Mouse (Mus musculus) forebrain, embryonic 11.5 days (tissue): ENCODE results near the gene Iqschfp. TPM values are rescaled to one million over a fixed set of nuclear protein-coding genes. Genes with fewer than 3 reads are reported as not detected.

Source experiments
- ATAC-seq: fragments of 200-750 bp; cut with Nextera tagmentation; replicated peaks from 2 replicates; pipeline ENCODE4 v1.8.0; 2017; ENCODE audit warnings: moderate TSS enrichment; ENCODE audit not compliant: low FRiP score
- DNase-seq: peaks from one replicate; pipeline ENCODE4 v3.0.0-alpha.2; 2017; ENCODE audit warnings: low spot score
- H3K27ac ChIP-seq: fragments of 300-500 bp; sonication (generic); 2 replicates; pipeline ENCODE4 v1.5.1; 2014; ENCODE audit warnings: low read depth, low read length
- H3K27me3 ChIP-seq: fragments of 300-500 bp; sonication (generic); 2 replicates; pipeline ENCODE4 v1.6.1; 2014; ENCODE audit warnings: mild to moderate bottlenecking, low read length, mixed read lengths; ENCODE audit not compliant: control insufficient read depth, insufficient read depth
- H3K36me3 ChIP-seq: fragments of 300-500 bp; sonication (generic); 2 replicates; pipeline ENCODE4 v1.6.1; 2014; ENCODE audit warnings: mild to moderate bottlenecking, low read length, moderate library complexity, mixed read lengths; ENCODE audit not compliant: control insufficient read depth, insufficient read depth
- H3K4me1 ChIP-seq: fragments of 300-500 bp; sonication (generic); replicated peaks from 2 replicates; pipeline ENCODE4 v1.6.1; 2014; ENCODE audit warnings: low read length, mixed read lengths; ENCODE audit not compliant: control insufficient read depth, insufficient read depth
- H3K4me2 ChIP-seq: fragments of 300-500 bp; sonication (generic); 2 replicates; pipeline ENCODE4 v1.6.1; 2014; ENCODE audit warnings: low read depth, mild to moderate bottlenecking, low read length, moderate library complexity, mixed read lengths; ENCODE audit not compliant: severe bottlenecking
- H3K4me3 ChIP-seq: fragments of 300-500 bp; sonication (generic); 2 replicates; pipeline ENCODE4 v1.5.1; 2014; ENCODE audit warnings: low read depth, low read length
- H3K9ac ChIP-seq: fragments of 300-500 bp; sonication (generic); 2 replicates; pipeline ENCODE4 v1.6.1; 2014; ENCODE audit warnings: low read length
- H3K9me3 ChIP-seq: fragments of 300-500 bp; sonication (generic); 2 replicates; pipeline ENCODE4 v1.6.1; 2016; ENCODE audit warnings: low read length, mixed read lengths; ENCODE audit not compliant: control insufficient read depth
- WGBS: fragments of 180-500 bp; shearing (Covaris S2); extraction: QIAGEN DNeasy Blood & Tissue Kit; methylation state at CpG from one replicate; pipeline ENCODE4 v1.1.7; 2014; 5-methylcytosine and 5-hydroxymethylcytosine counted together
- polyA plus RNA-seq: library from polyadenylated mRNA; unstranded; fragments of >200 nt; fragmentation: Nextera tagmentation; extraction: Ambion mirVana; gene quantifications from 2 replicates; pipeline ENCODE4 v1.2.1, GENCODE M21; 2014

The Iqschfp gene
- polyA plus RNA-seq, 1 experiment from 2014 or later, result 1.3 TPM

GRCm38 (mm10) chr3:68121338-68121737, 229.3 kb downstream of the Iqschfp start:
- Histone ChIP-seq H3K9ac (no peak overlapping the region), H3K36me3 (no peaks in the 10 kb centered on the region), H3K4me3 (no peak overlapping the region), H3K4me2 (no peak overlapping the region), H3K27me3 (no peaks in the 10 kb centered on the region), H3K27ac (no peak overlapping the region), H3K9me3 (no peaks in the 10 kb centered on the region), H3K4me1 (no peaks in the 10 kb centered on the region)
- ATAC-seq (no peak), DNase-seq (no peak)
- WGBS, result 75% methylated on average over 5 of the region's 5 CpGs

- H3K9ac ChIP-seq, result no peak overlapping the region
- WGBS, result 78% methylated on average over 6 of the region's 6 CpGs
- DNase-seq (no peak), ATAC-seq (no peak)
- no peak overlapping the region for H3K4me3 ChIP-seq
- no peak overlapping the region for H3K27ac ChIP-seq
- H3K4me1 ChIP-seq, result no peaks in the 10 kb centered on the region
- H3K36me3 ChIP-seq, result no peaks in the 10 kb centered on the region
- H3K4me2 ChIP-seq, result no peak overlapping the region
- H3K27me3 ChIP-seq, result no peaks in the 10 kb centered on the region
- H3K9me3 ChIP-seq, result no peaks in the 10 kb centered on the region
Observed at GRCm38 (mm10) chr3:68126284-68126856, 234.3 kb downstream of the Iqschfp start.

DNA sequence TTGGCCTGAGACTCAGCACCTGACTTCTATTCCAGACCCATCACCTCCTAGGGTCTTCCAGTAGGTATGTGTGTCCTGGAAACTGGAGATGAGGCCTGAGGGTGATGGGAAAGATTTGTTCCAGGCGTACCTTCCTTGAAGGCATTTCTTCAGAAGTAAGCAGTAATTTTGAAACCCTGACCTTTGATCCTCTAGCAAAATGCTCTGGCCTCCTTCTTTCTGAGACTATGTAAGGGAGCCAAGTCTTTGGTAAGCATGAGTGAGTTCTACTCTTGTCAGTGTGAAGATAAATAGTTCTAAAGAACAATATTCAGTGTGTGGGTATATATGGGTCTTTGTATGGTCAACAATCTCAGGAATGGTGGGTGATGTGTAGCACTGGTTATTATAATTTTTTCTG, 238.4 kb downstream of the Iqschfp start:
- H3K27me3 ChIP-seq, result no peaks in the 10 kb centered on the region
- WGBS, result 82% methylated on average over 1 of the region's 1 CpGs
- ATAC-seq (no peak), DNase-seq (no peak)
- H3K4me1 ChIP-seq, result no peaks in the 10 kb centered on the region
- H3K9me3 ChIP-seq, result no peaks in the 10 kb centered on the region
- no peak overlapping the region for H3K27ac ChIP-seq
- no peak overlapping the region for H3K4me3 ChIP-seq
- H3K4me2 ChIP-seq, result no peak overlapping the region
- no peak overlapping the region for H3K9ac ChIP-seq
- no peaks in the 10 kb centered on the region for H3K36me3 ChIP-seq

GRCm38 (mm10) chr3:68138833-68139627, 247.0 kb downstream of the Iqschfp start:
- 32% methylated on average over 5 of the region's 5 CpGs for WGBS
- H3K9me3 ChIP-seq, result no peaks in the 10 kb centered on the region

DNA sequence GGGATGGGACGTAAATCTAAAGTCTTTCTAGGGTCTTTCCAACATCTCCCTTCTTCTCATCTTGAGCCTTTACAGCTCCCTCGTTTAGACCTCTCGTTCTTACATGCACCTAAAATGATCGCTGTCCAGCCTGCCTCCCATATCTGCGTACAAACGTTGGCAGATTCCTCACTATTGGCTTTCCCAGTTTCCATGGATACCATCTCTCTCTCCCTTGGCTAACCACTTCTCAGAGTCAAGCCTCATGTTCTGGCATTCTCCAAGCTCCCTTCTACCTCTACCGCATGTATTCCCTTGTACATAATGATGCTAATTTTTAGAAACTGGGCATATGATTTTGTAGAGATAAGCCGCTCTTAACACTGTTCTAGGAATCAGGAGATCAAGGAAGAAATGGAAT, 258.7 kb downstream of the Iqschfp start:
- no peak for ATAC-seq

More at GRCm38 (mm10) chr3:68138833-68139627, 247.0 kb downstream of the Iqschfp start:
- no peak overlapping the region for H3K9ac ChIP-seq
- H3K4me1 ChIP-seq, result no peaks in the 10 kb centered on the region
- H3K36me3 ChIP-seq, result no peaks in the 10 kb centered on the region
- no peak overlapping the region for H3K4me3 ChIP-seq
- ATAC-seq (peak; percentile 89), DNase-seq (peak; percentile 51)
- 0 out of 2 replicates have a peak overlapping the region, but pooled peaks have one; percentile 34 for H3K27ac ChIP-seq
- H3K4me2 ChIP-seq, result no peak overlapping the region
- H3K27me3 ChIP-seq, result no peaks in the 10 kb centered on the region

GRCm38 (mm10) chr3:68160175-68160574, 268.1 kb downstream of the Iqschfp start:
- Histone ChIP-seq H3K4me2 (no peak overlapping the region), H3K36me3 (no peaks in the 10 kb centered on the region), H3K27ac (no peak overlapping the region), H3K9me3 (no peaks in the 10 kb centered on the region), H3K4me1 (no peaks in the 10 kb centered on the region), H3K9ac (no peak overlapping the region), H3K27me3 (no peaks in the 10 kb centered on the region), H3K4me3 (no peak overlapping the region)
- WGBS, result 87% methylated on average over 1 of the region's 1 CpGs
- ATAC-seq (no peak), DNase-seq (no peak)

More for the DNA sequence above, 258.7 kb downstream of the Iqschfp start:
- Histone ChIP-seq H3K9ac (no peak overlapping the region), H3K36me3 (no peaks in the 10 kb centered on the region), H3K4me2 (no peak overlapping the region), H3K4me1 (no peaks in the 10 kb centered on the region), H3K9me3 (no peaks in the 10 kb centered on the region), H3K27ac (no peak overlapping the region), H3K27me3 (no peaks in the 10 kb centered on the region), H3K4me3 (no peak overlapping the region)
- WGBS, result 86% methylated on average over 8 of the region's 8 CpGs
- no peak for DNase-seq

- no peak overlapping the region for H3K4me3 ChIP-seq
- WGBS, result 81% methylated on average over 3 of the region's 3 CpGs
- DNase-seq, result no peak
- H3K4me2 ChIP-seq, result no peak overlapping the region
- H3K27me3 ChIP-seq, result no peaks in the 10 kb centered on the region
- H3K27ac ChIP-seq, result no peak overlapping the region
- no peaks in the 10 kb centered on the region for H3K4me1 ChIP-seq
- no peaks in the 10 kb centered on the region for H3K9me3 ChIP-seq
- no peaks in the 10 kb centered on the region for H3K36me3 ChIP-seq
- H3K9ac ChIP-seq, result no peak overlapping the region
- ATAC-seq, result no peak
Observed at GRCm38 (mm10) chr3:68160760-68161159, 268.7 kb downstream of the Iqschfp start.

- ATAC-seq (no peak), DNase-seq (no peak)
- no peak overlapping the region for H3K27ac ChIP-seq
- no peak overlapping the region for H3K9ac ChIP-seq
- no peaks in the 10 kb centered on the region for H3K27me3 ChIP-seq
- H3K9me3 ChIP-seq, result no peaks in the 10 kb centered on the region
- no peaks in the 10 kb centered on the region for H3K36me3 ChIP-seq
- H3K4me2 ChIP-seq, result no peak overlapping the region
- H3K4me1 ChIP-seq, result no peaks in the 10 kb centered on the region
- H3K4me3 ChIP-seq, result no peak overlapping the region
- WGBS, result 63% methylated on average over 1 of the region's 1 CpGs
Observed at GRCm38 (mm10) chr3:68178248-68178647, 286.2 kb downstream of the Iqschfp start.

DNA sequence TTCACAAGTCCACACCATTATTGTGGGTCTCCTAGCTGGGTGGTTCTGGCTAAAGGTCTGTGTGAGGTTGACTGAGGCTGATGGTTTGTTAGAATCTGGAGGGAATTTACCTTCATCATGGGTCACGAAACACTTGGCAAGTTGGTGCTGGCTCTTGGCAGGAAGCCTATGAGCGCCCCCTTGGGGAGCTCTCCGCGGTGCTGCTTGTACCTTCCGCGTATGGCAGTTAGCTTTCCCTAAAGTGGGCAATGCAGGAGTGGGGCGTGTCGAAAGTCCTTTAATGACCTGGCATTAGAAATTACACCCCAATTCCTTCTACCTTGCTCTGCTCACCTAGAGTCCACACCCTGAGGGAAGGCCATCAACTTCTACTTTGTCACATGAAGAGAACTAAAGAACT, 295.4 kb downstream of the Iqschfp start:
- WGBS, result 65% methylated on average over 8 of the region's 8 CpGs
- H3K4me2 ChIP-seq, result no peak overlapping the region
- no peak overlapping the region for H3K9ac ChIP-seq
- no peak overlapping the region for H3K27ac ChIP-seq
- ATAC-seq, result no peak
- H3K4me1 ChIP-seq, result no peaks in the 10 kb centered on the region
- H3K27me3 ChIP-seq, result no peaks in the 10 kb centered on the region
- no peak overlapping the region for H3K4me3 ChIP-seq
- no peaks in the 10 kb centered on the region for H3K9me3 ChIP-seq
- no peaks in the 10 kb centered on the region for H3K36me3 ChIP-seq
- no peak for DNase-seq
